Mouse (Mus musculus): ENCODE data around the gene Gle1. TPM values are rescaled to one million over a fixed set of nuclear protein-coding genes. Genes with fewer than 3 reads are reported as not detected.

Gle1 gene
- polyA plus RNA-seq (2012; ENCODE audit: low replicate concordance): 34.6 and 62.6 TPM in 2 replicates

GRCm38 (mm10) chr2:29934906-29935599 is at the start of gene Gle1:
Gene Gle1 (plus strand): TSS chr2:29935426.

GRCm38 (mm10) chr2:29889066-29889944 is 45.9 kb upstream of the Gle1 start, which contains the start of gene Odf2:
Gene Odf2 (plus strand): TSS chr2:29889221.

GRCm38 (mm10) chr2:29965250-29965843 is 30.1 kb downstream of the Gle1 start, which contains the start of gene Sptan1:
Gene Sptan1 (plus strand): TSS chr2:29965560.

Other genes starting within 250 kb of the Gle1 start
- gene Gm13420, start 183.7 kb upstream of the Gle1 start, polyA plus RNA-seq (2012; ENCODE audit: low replicate concordance): not detected in 2 replicates
- not detected in 2 replicates for gene Gm13547, start 176.1 kb upstream of the Gle1 start, polyA plus RNA-seq (2012; ENCODE audit: low replicate concordance)
- 225 and 252 TPM in 2 replicates for gene Coq4, start 147.9 kb upstream of the Gle1 start, polyA plus RNA-seq (2012; ENCODE audit: low replicate concordance)
- gene Trub2, start 146.9 kb upstream of the Gle1 start, polyA plus RNA-seq (2012; ENCODE audit: low replicate concordance): 6.8 and 10.6 TPM in 2 replicates
- 4.4 and 9.2 TPM in 2 replicates for gene Slc27a4, start 132.8 kb upstream of the Gle1 start, polyA plus RNA-seq (2012; ENCODE audit: low replicate concordance)
- 39.2 and 138 TPM in 2 replicates for gene Urm1, start 115.4 kb upstream of the Gle1 start, polyA plus RNA-seq (2012; ENCODE audit: low replicate concordance)
- gene Cercam, start 66.3 kb upstream of the Gle1 start, polyA plus RNA-seq (2012; ENCODE audit: low replicate concordance): 28.2 and 106 TPM in 2 replicates
- 13.7 and 24.7 TPM in 2 replicates for gene Odf2, start 46.2 kb upstream of the Gle1 start, polyA plus RNA-seq (2012; ENCODE audit: low replicate concordance)
- gene Sptan1, start 30.1 kb downstream of the Gle1 start, polyA plus RNA-seq (2012; ENCODE audit: low replicate concordance): 7.5 and 9.6 TPM in 2 replicates
- gene Wdr34, start 113.5 kb downstream of the Gle1 start, polyA plus RNA-seq (2012; ENCODE audit: low replicate concordance): 15.7 and 34.5 TPM in 2 replicates
- gene Set, start 122.0 kb downstream of the Gle1 start, polyA plus RNA-seq (2012; ENCODE audit: low replicate concordance): 296 and 346 TPM in 2 replicates
- gene Pkn3, start 142.3 kb downstream of the Gle1 start, polyA plus RNA-seq (2012; ENCODE audit: low replicate concordance): 6.7 and 9.1 TPM in 2 replicates
- 14.6 and 43.7 TPM in 2 replicates for gene Zdhhc12, start 158.2 kb downstream of the Gle1 start, polyA plus RNA-seq (2012; ENCODE audit: low replicate concordance)
- 7.1 and 21.2 TPM in 2 replicates for gene Zer1, start 189.2 kb downstream of the Gle1 start, polyA plus RNA-seq (2012; ENCODE audit: low replicate concordance)
- 17.0 and 31.5 TPM in 2 replicates for gene Tbc1d13, start 198.3 kb downstream of the Gle1 start, polyA plus RNA-seq (2012; ENCODE audit: low replicate concordance)
- 23.2 and 24.5 TPM in 2 replicates for gene Endog, start 236.1 kb downstream of the Gle1 start, polyA plus RNA-seq (2012; ENCODE audit: low replicate concordance)
- gene Spout1, start 243.0 kb downstream of the Gle1 start, polyA plus RNA-seq (2012; ENCODE audit: low replicate concordance): 30.2 and 41.2 TPM in 2 replicates